Mouse (Mus musculus) lung, adult 18-20 months (tissue): ENCODE data around the gene Snx17.
"Not testable (repeated sequence)": the region's sequence is repeated elsewhere in the genome, so short reads cannot be mapped to it uniquely, and the experiment has no call there.

ENCODE experiments used
- DNase-seq, 2 experiments: peaks; one replicate each; pipeline ENCODE4 v3.0.0; 2022; ENCODE audit warnings: mixed read lengths in 2 of 2

Snx17 gene

DNA sequence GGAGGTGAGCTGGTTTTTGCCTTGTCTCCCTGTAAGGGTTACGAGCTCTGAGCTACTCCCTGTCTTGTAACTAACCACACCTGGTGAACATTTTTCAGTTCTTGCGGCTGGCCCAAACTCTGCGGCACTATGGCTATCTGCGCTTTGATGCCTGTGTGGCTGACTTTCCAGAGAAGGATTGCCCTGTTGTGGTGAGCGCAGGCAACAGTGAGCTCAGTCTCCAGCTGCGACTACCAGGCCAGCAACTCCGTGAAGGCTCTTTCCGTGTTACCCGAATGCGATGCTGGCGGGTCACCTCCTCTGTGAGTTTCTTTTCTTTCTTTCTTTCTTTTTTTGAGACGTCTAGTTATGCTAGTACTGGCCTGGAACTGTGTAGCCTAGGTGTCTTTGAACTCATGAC, 4.0 kb downstream of the Snx17 start:
- DNase-seq: no peak

GRCm38 (mm10) chr5:31198170-31198569, 5.1 kb downstream of the Snx17 start:
- DNase-seq: no peak

DNA sequence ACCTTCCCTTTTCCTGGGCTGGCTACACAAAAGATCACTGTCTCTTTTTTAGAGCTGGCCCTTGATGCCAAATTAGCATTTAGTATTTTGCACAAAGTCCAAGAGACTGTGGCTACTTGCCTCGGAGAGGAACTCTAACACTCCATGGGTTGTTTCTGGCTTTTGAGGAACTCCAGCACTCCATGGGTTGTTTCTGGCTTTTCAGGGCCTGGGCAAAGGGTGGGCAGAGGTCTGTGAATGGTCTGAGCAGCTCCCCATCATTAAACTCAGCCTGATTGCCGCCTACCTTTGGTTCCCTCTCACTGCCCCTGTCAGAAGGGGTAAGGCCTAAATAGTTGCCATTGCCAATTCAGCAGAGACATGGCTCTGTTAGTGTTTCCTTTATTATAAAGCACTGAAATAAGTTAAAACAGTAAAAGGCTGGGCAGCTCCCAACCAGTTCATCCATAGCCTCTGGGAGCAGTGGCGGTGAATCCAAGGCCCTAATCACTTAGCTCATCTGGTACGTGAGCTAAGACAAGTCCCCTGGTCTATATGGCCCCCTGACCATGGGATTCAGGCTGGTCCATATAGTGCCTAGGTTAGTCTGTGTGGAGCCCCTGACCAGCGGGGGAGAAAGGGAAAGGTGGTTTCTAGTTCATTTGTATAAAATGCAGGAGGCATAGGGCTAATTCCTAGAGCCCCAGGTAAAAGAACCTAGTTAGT, 5.7 kb downstream of the Snx17 start:
- no peak for DNase-seq

GRCm38 (mm10) chr5:31199321-31199892, 6.4 kb downstream of the Snx17 start:
- no peak for DNase-seq

- no peak for DNase-seq
Observed at GRCm38 (mm10) chr5:31199893-31200292, 6.9 kb downstream of the Snx17 start.

DNA sequence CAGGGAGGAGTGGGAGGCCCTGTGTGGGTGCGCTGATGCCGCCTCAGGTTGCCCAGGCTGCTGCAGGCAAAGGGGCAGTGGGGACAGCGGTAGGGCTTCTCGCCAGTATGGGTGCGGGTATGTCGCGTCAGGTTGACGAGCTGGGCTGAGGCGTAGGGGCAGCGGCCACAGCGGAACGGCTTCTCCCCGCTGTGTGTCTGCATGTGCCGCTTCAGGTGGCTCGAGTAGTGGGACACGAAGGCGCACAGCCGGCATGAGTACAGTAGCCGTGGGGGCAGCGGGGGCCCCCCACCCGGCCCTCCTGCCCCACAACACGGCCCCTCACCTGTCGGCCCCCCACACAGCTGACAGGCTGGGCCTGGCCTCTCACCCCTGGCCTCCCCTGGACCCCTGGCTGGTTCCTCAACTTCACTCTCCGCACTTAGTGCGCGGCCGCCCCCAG, 7.3 kb downstream of the Snx17 start:
- no peak for DNase-seq

- no peak for DNase-seq
Observed at GRCm38 (mm10) chr5:31201042-31201741, 8.2 kb downstream of the Snx17 start.

GRCm38 (mm10) chr5:31201742-31202590, 8.9 kb downstream of the Snx17 start, which contains the start of gene Zfp513:
Gene Zfp513, minus strand, starts transcription at chr5:31202303.
- DNase-seq: peak; percentile 98

GRCm38 (mm10) chr5:31202933-31203332, 9.9 kb downstream of the Snx17 start:
- DNase-seq: no peak

DNA sequence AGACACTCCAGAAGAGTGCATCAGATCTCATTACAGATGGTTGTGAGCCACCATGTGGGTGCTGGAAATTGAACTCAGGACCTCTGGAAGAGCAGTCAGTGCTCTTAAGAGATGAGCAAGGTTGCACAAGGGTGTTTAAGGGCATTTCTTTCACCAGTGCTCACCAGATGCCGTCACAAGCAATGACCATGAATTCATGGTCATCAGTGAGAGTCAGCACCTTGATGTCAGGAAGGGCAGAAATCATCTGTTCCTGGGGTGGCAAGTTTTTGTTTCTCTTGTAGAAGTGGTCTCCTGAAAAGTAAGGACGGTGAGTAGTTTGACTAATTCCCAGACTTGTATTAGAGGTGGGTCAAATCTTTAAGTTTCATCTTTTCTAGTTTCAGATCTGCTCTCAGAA, 10.8 kb downstream of the Snx17 start:
- no peak for DNase-seq

DNA sequence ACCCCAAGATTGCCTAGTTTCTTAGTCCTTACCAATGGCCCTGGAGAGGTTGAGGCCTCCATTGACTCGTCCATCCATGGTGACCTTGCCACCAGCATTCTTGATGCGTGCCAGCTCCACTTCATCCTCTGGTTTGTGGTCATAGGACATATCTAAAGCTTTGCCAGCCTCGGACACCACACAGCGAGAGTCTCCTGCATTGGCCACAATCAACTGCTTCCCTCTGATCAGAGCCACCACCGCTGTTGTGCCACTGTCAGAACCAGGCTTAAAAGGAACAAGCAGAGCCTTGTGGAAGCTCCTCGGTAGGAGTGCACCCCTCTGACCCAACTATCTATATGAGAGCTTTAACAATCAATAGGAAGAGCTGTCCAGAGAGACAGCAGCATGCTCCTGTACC, 11.4 kb downstream of the Snx17 start:
- no peak for DNase-seq

- not testable (repeated sequence) for DNase-seq
Observed at GRCm38 (mm10) chr5:31216554-31216953, 23.5 kb downstream of the Snx17 start.

- DNase-seq: no peak
Observed at GRCm38 (mm10) chr5:31218294-31218693, 25.3 kb downstream of the Snx17 start.

- no peak for DNase-seq
Observed at GRCm38 (mm10) chr5:31219070-31219469, 26.0 kb downstream of the Snx17 start.

DNA sequence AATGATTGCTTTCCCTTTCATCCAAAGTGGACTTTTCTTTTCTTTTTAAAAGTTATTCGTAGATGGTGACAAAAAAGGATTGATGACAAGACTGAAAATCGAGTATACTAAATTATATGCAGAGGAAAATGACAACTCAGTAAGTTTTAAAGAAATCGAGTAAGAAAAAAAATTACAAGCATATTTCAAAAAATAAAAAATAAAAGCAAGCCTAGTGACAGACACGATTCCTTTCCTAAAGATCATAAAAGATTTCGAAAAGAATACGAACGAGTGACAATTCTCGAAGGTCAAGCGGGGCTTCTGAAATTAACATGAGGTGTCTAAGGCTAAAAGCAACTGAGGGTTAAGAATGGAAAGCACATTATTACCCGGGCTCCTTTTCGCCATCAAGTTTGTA, 26.4 kb downstream of the Snx17 start:
- no peak for DNase-seq

DNA sequence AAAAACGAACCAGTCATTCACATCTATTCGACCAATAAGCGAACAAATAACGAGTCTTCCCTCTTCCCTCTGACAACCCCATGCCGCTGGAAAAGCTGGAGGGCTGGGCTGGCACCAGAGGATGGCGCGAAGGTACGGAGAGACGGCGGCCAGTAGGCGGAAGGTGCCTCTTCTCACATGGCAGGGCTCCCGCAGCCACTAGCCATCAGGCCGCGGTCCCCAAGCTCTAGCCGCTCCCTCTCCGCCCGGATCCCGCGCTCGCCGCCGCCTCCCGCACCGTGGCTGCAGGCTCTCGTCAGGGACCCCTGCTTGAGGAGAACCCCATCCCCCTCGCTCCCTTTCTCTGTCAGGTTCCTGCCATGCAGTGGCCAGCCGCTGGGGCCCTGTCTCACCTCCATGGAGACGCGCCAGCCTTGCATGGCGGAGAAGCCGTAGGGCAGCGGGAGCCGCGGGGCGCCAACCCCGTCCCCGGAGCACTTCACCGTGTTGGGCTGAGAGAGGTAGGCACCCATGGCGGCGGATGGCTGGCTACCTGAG, 27.0 kb downstream of the Snx17 start:
- peak in 1 of 2 experiments; percentile 45 for DNase-seq

DNA sequence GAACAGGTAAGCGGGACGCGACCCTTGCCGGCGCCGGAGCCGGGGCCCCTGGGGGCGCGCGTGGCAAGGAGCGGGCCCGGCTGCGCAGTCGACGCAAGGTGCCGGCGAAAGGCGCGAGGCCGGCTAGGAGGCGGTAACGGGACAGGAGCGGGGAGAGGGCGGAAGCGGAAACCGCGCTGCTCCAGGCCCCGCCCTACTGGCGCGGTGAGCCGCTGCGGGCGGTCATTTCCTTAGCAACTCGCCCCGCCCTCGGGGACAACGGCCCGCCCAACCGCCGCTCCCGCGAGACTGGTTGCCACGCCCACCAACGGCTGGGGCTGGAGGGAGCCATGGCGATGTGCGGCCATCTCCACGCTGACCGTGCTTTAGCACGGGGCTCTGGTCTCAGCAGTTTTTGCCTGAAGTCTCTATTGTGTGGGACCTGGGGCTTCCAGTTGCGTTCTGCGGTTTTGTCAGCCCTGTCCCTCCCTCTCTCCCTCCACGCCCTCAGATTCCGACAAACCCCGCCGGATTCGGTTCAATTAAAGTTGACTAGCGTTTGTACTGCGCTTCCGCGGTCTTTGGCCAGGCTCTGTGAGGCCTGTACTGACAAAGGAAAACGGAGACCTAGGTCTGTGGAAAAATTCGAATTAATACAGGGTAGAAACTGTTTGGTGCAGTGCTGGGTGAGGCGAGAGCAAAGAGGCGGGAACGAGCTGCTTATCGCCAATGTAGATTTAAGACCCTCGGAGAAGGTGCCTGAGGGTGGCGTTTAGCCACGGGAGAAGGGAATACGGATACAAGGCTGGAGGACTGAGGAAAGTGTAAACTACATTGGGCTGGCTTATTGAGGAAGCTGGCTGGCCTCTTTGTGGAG, 27.6 kb downstream of the Snx17 start, which contains the start of gene Ppm1g:
TSS of gene Ppm1g (minus strand) at position 240 of the 856 bp plus-strand sequence.
- peak; percentile 96 to 97 for DNase-seq

- DNase-seq: peak in 1 of 2 experiments; percentile 39
Observed at GRCm38 (mm10) chr5:31221304-31221945, 28.4 kb downstream of the Snx17 start.

DNA sequence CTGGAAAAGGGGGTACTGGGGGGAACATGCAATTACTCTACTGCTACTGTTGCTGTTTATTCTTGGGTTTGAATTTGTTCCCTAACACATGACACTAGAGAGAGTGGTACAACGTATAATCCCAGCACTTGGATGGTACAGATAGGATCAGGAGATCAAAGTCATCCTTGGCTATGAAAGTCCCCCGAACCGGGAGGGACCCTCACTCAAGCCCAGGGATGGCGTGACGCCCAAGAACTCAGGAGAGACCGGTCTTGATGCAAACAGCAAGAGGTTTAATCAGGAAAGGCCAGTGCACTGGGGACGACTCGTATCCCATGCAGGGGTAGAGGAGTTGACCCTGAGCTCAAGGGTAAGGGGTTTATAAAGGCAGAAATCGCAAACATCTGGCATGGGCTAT, 29.7 kb downstream of the Snx17 start:
- DNase-seq: no peak

- no peak for DNase-seq
Observed at GRCm38 (mm10) chr5:31226641-31227040, 33.6 kb downstream of the Snx17 start.
